Mouse (Mus musculus) 416B (cell line): Measurements from ENCODE around the gene Trp53rkb.
A peak's percentile ranks its signal among the peaks of the same experiment; 100 is the strongest.
"Not testable (repeated sequence)": the region's sequence is repeated elsewhere in the genome, so short reads cannot be mapped to it uniquely, and the experiment has no call there.

Source experiments
- DNase-seq: peaks from one replicate; pipeline ENCODE4 v3.0.0; 2011; ENCODE audit warnings: low read depth

The Trp53rkb gene

DNA sequence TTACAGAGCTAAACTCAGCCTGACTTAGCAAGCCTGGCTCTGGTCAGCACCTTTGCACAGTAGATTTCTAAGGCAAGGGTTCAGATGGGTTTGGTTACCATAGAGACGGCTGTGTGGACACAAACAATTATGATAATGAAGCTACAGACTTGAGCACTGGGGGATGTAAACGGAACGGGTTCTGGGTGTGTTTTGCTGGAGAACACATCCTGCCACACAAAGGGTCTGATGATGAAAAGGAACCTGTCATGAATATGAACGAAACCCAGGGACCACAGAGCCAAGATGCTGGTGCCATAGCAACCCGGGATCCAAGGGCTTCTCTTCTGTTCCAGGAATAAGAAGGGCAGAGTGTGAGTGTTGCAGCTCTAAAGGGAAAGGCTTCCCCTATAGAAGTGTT is at the start of gene Trp53rkb:
Trp53rkb (plus strand) TSS at position 177 of the 400 bp plus-strand sequence.
- no peak for DNase-seq

DNA sequence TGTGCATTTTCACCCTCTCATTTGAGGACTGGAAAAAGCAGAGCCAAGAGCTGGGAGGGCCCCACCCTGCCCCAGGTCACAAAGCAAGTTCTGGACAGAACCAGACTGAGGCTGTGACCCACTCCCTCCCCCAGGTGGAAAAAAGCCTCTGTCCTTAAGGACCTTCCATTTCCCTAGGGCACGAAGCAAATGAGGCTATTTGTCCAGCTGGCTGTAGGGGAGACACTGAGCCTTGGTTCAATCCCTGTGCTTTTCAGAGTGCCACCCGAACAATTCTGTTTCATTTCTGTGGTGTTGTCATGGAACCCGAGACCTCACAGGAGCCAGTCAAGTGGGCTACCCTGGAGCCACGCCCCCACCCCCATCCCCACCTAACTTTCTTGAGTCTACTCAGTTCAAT is 48.8 kb upstream of the Trp53rkb start:
- DNase-seq: no peak

DNA sequence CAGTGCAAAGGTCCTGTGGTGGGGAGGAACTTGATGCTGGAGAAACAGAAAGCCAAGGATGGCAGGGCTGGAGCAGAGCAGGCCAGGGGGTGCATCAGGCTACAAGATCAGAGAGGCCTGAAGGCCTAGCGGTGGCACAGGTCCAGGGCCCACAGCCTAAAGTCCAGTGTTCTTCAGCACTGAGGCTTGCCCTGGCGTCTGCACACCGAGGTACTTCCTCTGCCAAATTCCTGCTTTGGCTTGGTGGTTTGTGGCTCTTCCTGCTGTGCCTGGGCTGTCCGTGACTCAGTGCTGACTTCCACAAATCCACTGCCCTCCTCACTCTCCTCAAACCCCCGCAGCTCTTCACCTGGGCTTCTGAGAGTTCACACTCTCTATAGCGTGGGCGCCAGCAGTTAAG is 47.9 kb upstream of the Trp53rkb start:
- DNase-seq: peak; percentile 84

DNA sequence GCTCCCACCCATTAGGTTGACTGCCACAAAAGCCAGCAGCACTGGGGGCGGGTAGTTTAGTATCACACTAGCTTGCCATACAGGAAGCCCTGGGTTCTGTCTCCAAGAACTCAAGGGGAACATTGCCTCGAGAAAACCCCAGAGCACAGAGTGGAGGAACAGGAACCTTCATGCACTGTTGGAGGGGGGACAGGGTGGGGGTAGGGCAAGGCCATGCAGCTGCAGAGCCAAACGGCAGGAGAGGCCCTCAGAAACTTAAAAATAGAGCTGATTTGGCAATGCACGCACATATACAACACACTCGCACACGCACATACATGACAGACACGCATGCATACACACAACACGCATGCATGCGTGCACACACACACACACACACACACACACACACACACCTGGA is 46.5 kb upstream of the Trp53rkb start:
- peak; percentile 70 for DNase-seq

- DNase-seq: not testable (repeated sequence)
Measured at GRCm38 (mm10) chr2:166746261-166746913, 45.9 kb upstream of the Trp53rkb start.

GRCm38 (mm10) chr2:166750620-166751191 is 41.6 kb upstream of the Trp53rkb start:
- DNase-seq: no peak

DNA sequence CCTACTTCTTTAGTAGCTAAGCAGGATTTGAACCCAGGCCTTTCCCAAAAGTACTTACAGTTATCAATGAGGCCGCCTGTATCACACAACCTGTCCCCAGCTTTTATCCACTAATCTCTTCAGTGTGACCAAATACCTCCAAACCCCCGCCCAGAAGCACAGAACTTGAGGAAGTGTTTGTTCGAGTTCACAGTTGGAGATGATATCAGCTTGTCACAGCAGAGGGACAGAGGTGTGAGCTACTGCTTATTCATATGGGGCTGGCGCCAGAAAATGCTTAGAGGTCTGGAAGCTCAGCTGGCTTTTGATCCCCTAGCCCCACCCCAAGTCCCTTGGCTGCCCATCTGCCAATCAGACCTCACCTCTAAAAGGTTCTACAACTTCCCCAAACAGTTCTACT is 38.1 kb upstream of the Trp53rkb start:
- peak; percentile 87 for DNase-seq

DNA sequence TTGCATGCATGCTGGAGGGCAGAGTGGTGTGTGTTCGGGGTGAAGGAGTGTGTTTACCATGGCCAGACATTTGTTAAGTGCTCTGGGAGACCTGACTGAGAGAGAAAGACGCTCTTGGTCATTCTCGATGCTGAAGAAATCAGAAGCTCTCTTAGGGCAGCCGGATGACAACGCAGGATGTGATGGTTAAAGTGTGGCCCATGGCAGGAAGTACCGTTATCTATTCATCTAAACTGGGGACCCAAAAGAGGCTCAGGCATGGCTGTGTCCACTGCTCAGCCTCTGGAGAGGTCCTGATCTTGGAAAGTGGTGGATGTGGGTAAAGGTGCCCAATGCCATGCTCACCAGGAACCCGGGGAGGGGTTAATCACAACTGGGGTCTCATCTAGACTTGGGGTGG is 37.6 kb upstream of the Trp53rkb start:
- peak; percentile 90 for DNase-seq

DNA sequence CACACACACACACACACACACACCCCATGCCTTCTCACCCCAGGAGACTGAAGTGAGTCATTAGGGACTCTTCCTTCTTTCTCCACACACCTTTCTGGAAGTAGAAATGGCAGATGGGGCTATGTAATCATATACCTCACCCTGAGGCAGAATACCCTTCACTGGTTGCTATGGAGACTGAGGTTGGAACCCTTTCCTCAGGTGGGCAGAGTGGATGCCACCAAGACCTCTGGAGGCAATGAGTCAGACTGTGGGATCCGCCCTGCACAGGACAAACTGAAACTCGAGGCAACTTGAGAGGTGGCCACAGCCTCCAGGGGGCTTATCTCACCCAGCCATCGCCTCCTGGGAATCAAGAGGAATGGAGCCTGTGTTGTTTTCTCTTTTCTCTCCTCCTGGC is 34.4 kb upstream of the Trp53rkb start:
- peak; percentile 90 for DNase-seq

- no peak for DNase-seq
Measured at GRCm38 (mm10) chr2:166764051-166764450, 28.3 kb upstream of the Trp53rkb start.

DNA sequence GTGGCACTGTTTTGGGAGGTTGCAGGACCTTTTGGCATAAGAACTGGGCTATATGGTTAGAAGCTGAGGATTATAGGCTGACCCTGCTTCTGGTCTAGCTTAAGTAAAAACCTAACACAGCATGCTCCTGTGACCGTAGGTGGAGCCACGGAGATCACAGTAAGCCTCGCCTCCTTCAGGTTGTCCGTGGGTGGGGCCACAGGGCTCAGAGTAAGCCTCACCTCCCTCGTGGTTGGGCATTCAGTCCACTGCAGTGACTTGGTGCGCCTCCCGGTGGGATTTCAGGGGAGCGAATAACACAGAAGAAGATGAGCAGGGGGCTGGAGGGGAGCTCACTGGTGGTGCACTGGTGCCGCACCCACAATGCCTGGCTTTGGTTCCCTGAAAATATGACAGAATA is 24.7 kb upstream of the Trp53rkb start:
- DNase-seq: no peak

DNA sequence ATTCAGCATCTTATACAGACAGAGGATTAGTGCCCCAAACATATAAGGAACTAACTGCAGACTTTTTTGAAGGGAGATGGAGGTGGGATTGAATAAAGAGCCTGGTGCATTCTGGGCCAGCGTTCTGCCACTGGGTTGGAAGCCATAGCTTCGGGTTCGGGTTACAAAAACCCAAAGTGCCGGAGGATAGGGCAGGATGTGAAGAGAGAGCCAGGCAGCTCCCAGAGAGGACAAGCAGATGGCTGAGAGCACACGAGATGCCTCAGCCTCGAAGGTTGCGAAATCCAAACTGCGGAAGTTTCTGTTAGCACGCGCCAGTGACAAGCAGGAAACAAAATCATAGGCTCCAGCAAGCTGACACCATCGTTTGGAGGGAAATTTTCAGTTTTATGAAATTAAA is 20.9 kb upstream of the Trp53rkb start:
- DNase-seq: peak; percentile 95

DNA sequence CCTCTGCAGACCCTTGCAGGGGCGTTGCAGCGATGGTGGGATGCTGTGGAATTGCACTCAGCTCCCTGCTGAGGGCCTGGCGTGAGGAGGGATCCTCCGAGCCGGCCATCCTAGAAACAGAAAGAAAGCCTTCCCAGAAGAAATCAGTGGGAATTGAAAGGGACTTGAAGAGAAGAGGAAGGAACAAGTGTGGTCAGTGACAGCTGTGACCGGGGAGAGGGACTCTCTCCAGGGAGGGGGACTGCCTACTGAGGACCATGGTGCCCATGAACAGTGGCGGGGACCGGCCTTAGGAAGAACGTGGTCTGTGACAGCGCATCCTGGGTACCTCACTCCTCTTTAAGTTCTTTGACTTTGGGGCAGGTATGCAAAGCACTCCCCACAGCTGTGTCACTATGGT is 18.7 kb upstream of the Trp53rkb start:
- DNase-seq: no peak

- DNase-seq: no peak
Measured at GRCm38 (mm10) chr2:166774275-166774674, 18.1 kb upstream of the Trp53rkb start.

GRCm38 (mm10) chr2:166775357-166775893 is 16.9 kb upstream of the Trp53rkb start:
- no peak for DNase-seq

DNA sequence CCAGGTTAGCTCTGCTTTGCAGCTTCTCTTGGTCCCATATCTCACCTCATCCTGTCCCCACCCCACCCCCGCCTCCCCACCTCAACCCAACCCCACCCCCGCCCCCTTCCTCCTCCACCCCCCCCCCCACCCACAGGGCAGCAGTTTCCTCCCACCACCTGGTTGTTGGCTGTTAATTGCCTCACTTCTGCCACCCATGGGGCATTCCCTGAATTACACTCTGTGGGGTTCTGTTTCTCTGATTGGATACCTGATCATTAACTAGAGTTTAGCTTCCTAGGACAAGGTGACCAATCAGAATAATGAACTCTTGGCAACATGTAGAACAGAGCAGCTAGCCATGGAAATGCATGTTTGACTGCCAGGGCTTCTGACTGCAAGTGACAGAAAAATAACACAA is 16.1 kb upstream of the Trp53rkb start:
- peak; percentile 67 for DNase-seq

GRCm38 (mm10) chr2:166779956-166780355 is 12.4 kb upstream of the Trp53rkb start:
- peak; percentile 54 for DNase-seq

DNA sequence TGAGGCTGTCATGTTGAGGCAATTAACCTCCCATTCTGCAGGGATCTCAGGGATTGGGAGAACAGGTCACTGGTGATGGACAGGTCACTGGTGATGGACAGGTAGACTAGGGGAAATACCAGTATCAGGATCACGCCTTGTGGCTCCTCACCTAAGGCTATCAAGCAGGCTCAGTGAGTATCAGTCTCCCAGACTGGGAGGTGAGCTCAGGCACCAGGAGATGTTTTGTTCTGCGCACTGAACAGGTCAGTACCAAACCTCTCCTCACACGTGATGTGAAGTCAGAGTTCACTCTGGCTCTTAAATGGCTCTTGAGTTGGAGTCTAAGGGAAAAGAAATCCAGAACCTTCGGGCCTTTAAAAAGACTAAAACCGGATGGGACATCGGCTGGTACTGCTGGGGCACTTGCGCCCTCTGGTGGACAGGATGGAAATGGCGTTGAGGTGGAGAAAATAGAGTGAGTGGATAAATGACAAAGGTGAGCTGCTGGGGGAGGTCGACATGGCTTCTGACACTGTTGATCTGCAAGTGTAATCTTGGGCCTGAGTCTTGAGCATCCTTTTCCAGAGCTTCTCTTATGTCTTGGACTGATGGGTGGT is 11.3 kb upstream of the Trp53rkb start:
- DNase-seq: peak; percentile 70

DNA sequence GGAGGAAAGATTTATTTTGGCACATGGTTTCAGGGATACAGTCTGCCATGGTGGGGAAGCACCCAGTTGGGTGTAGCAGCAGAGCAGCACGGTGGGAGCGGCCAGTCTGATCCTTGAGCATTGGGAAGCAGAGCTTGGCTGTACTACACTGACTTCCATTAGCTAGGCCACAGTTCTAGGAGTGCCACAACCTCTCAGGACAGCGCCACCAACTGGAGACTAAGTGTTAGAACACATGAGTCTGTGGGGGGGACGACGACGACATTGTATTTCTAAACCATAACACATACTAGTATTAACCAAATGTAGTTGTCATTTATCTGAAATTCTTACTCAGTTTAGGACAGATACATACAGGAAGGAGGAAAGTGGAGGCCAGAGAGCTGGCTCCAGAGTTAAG is 8.0 kb upstream of the Trp53rkb start:
- peak; percentile 47 for DNase-seq

GRCm38 (mm10) chr2:166786353-166787004 is 5.9 kb upstream of the Trp53rkb start:
- peak; percentile 90 for DNase-seq

DNA sequence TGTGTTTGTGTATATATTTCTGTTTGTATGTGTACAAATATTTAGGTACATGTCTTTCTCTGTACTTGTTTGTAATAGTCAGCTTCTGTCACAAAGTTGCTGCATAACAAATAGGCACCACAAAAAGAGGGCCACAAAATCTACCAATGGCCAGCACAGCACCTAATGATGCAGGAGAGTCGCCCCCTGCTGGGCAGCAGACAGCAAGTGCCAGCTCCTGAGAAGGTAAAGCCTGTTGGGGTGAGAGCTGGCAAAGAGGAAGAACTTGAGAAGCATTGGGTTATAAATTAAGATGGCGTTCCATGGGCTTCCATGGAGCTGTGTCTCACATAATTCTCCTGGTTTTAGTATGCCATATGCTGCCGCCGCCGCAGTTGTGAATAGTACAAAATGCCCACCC is 593 bp upstream of the Trp53rkb start:
- DNase-seq: peak; percentile 63

DNA sequence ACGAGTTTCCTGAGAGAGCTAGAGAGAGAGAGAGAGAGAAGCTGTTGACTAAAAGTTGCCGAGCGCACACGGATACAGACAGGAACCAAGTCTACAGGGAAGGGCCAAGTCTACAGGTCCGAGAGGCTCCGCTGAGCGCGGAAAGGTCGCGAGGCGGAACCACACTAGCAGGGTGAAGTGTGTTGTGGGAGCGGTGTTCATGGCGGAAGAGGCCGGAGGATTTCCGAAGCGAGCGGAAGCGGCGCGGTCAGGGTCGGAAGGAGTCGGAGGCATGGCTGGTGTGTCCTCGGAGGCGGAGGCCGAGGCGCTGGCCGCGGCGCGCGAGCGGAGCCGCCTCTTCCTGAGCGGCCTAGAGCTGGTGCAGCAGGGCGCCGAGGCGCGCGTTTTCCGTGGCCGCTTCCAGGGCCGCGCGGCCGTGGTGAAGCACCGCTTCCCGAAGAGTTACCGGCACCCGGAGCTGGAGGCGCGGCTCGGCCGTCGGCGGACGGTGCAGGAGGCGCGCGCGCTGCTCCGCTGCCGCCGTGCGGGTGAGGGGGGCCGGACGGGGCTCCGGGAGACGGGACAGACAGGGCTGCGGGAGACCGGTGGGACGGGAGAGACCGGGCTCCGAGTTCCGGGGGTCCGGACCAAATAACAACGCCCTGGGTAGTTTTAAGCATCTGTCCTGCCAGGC is 1.3 kb downstream of the Trp53rkb start:
- DNase-seq: peak; percentile 87
